Mouse (Mus musculus) ES-E14 (cell line): ENCODE data around the gene Abcc9. TPM values are rescaled to one million over a fixed set of nuclear protein-coding genes. Genes with fewer than 3 reads are reported as not detected.

Experiments used
- DNase-seq: peaks from one replicate; pipeline ENCODE4 v3.0.0-alpha.2; 2013; ENCODE audit warnings: low read depth, low spot score
- H3K27ac ChIP-seq: 2 replicates; pipeline ENCODE4 v1.5.1; 2012; ENCODE audit warnings: low read depth, mild to moderate bottlenecking, low read length, moderate library complexity, mixed read lengths; ENCODE audit not compliant: poor library complexity, insufficient read depth, severe bottlenecking
- H3K36me3 ChIP-seq: 2 replicates; pipeline ENCODE4 v1.6.1; 2012; ENCODE audit warnings: mild to moderate bottlenecking, low read length, moderate library complexity, mixed read lengths; ENCODE audit not compliant: control insufficient read depth, poor library complexity, insufficient read depth, severe bottlenecking
- H3K4me1 ChIP-seq, 2 experiments: fragments of 150-350 bp in 1 of 2; sonication (generic) in 1 of 2; 2 replicates each; pipeline ENCODE4 v1.6.1; 2012; ENCODE audit warnings: low read length in 2 of 2, mild to moderate bottlenecking in 1 of 2, mixed read lengths in 1 of 2; ENCODE audit not compliant: control insufficient read depth in 2 of 2, insufficient read depth in 2 of 2, poor library complexity in 1 of 2
- H3K4me3 ChIP-seq, 2 experiments: fragments of 150-350 bp in 1 of 2; sonication (generic) in 1 of 2; 2 replicates each; pipeline ENCODE4 v1.5.1; 2012; ENCODE audit warnings: low read length in 2 of 2, low read depth in 1 of 2, mild to moderate bottlenecking in 1 of 2, mixed read lengths in 1 of 2; ENCODE audit not compliant: insufficient read depth in 1 of 2, poor library complexity in 1 of 2, severe bottlenecking in 1 of 2
- H3K9ac ChIP-seq: 2 replicates; pipeline ENCODE4 v1.6.1; 2012; ENCODE audit warnings: low read depth, mild to moderate bottlenecking, low read length, mixed read lengths; ENCODE audit not compliant: poor library complexity, insufficient read depth, severe bottlenecking
- H3K9me3 ChIP-seq: fragments of 150-350 bp; sonication (generic); 2 replicates; pipeline ENCODE4 v1.6.1; 2012; ENCODE audit warnings: low read depth, mild to moderate bottlenecking, low read length; ENCODE audit not compliant: control insufficient read depth, insufficient read depth
- CHD2 ChIP-seq: IDR thresholded peaks from 2 replicates; pipeline ENCODE4 v1.6.1; 2014; ENCODE audit warnings: mild to moderate bottlenecking, low read depth, low read length, inconsistent platforms
- HCFC1 ChIP-seq: IDR thresholded peaks from 2 replicates; pipeline ENCODE4 v1.6.1; 2012; ENCODE audit warnings: low read length, inconsistent platforms, borderline replicate concordance; ENCODE audit not compliant: insufficient read depth
- MAFK ChIP-seq: IDR thresholded peaks from 2 replicates; pipeline ENCODE4 v1.6.1; 2014; ENCODE audit warnings: mild to moderate bottlenecking, low read depth, low read length, inconsistent platforms; ENCODE audit not compliant: insufficient read depth
- ZC3H11A ChIP-seq: IDR thresholded peaks from 2 replicates; pipeline ENCODE4 v1.6.1; 2012; ENCODE audit warnings: low read depth, mild to moderate bottlenecking, inconsistent platforms, low read length, borderline replicate concordance
- ZNF384 ChIP-seq: IDR thresholded peaks from 2 replicates; pipeline ENCODE4 v1.6.1; 2012; ENCODE audit warnings: low read depth, low read length, inconsistent platforms
- in situ Hi-C, 2 experiments: fragments of 600-800 bp; cut with MboI; formaldehyde crosslinking; loops; one replicate each; pipeline ENCODE4 v1.15.1; 2025; ENCODE audit warnings: low sequenced_read_pairs in 2 of 2, inconsistent platforms in 1 of 2; ENCODE audit not compliant: unreplicated experiment in 2 of 2
- total RNA-seq: library from RNA; depleted of rRNA; stranded (reverse); fragments of 300-350 nt; gene quantifications from 2 replicates; pipeline ENCODE4 v1.2.3, GENCODE M21; 2012

Abcc9 gene
- total RNA-seq, 1 experiment = 0.13 TPM

- no peak for TF ChIP-seq ZNF384
- no peak for TF ChIP-seq CHD2
- TF ChIP-seq ZC3H11A = no peak
- TF ChIP-seq HCFC1 = no peak
- no peak for TF ChIP-seq MAFK
These were observed 85.5 kb downstream of the Abcc9 start for GRCm38 (mm10) chr6:142616659-142617058.

GRCm38 (mm10) chr6:142614324-142614723, 87.8 kb downstream of the Abcc9 start:
- Histone ChIP-seq H3K4me3 (no peak overlapping the region), H3K9ac (no peak overlapping the region), H3K4me1 (no peaks in the 10 kb centered on the region), H3K9me3 (no peaks in the 10 kb centered on the region), H3K36me3 (no peaks in the 10 kb centered on the region), H3K27ac (no peak overlapping the region)
- in situ Hi-C loops = no loop called here
- TF ChIP-seq ZNF384 = no peak
- TF ChIP-seq HCFC1 = no peak
- TF ChIP-seq MAFK = no peak
- TF ChIP-seq ZC3H11A = no peak
- no peak for TF ChIP-seq CHD2
- no peak for DNase-seq

More at GRCm38 (mm10) chr6:142616659-142617058, 85.5 kb downstream of the Abcc9 start:
- no peaks in the 10 kb centered on the region for H3K4me1 ChIP-seq
- H3K36me3 ChIP-seq = no peaks in the 10 kb centered on the region
- H3K9me3 ChIP-seq = no peaks in the 10 kb centered on the region
- H3K4me3 ChIP-seq = no peak overlapping the region
- in situ Hi-C loops = no loop called here
- no peak overlapping the region for H3K27ac ChIP-seq
- DNase-seq = no peak
- no peak overlapping the region for H3K9ac ChIP-seq

DNA sequence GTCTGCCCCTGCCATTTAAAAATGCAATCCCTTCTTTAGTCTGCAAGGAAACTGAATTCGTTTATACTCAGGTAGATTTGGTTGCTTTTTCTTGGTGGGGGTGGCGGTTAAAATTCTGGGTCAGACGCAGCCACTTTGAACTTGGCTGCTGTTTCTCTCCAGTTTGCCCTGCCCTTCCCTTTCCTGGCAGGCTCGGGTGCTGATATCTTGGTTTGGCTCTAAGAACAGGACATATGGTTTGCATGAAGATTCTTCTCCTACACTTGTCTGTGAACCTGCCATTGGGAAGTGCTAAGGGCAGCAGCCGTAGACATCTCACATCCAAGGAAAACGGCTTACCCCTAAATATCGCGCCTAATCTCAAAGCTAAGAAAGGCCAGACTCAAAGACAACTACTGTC, 89.7 kb downstream of the Abcc9 start:
- in situ Hi-C loops = no loop called here
- H3K27ac ChIP-seq = no peak overlapping the region
- H3K9me3 ChIP-seq = no peaks in the 10 kb centered on the region
- DNase-seq = no peak
- H3K9ac ChIP-seq = no peak overlapping the region
- no peak for TF ChIP-seq CHD2
- no peak for TF ChIP-seq HCFC1
- TF ChIP-seq ZNF384 = no peak
- no peak for TF ChIP-seq ZC3H11A
- no peak for TF ChIP-seq MAFK
- H3K4me3 ChIP-seq = no peak overlapping the region
- no peaks in the 10 kb centered on the region for H3K4me1 ChIP-seq
- no peaks in the 10 kb centered on the region for H3K36me3 ChIP-seq

- DNase-seq = no peak
- H3K4me3 ChIP-seq = no peak overlapping the region
- H3K27ac ChIP-seq = no peak overlapping the region
- no peaks in the 10 kb centered on the region for H3K4me1 ChIP-seq
- no peaks in the 10 kb centered on the region for H3K36me3 ChIP-seq
- no peaks in the 10 kb centered on the region for H3K9me3 ChIP-seq
- TF ChIP-seq ZNF384 (no peak), MAFK (no peak), CHD2 (no peak), ZC3H11A (no peak), HCFC1 (no peak)
- no peak overlapping the region for H3K9ac ChIP-seq
- in situ Hi-C loops = no loop called here
These were observed 92.4 kb downstream of the Abcc9 start for GRCm38 (mm10) chr6:142609401-142610373.
